Mouse (Mus musculus) myocyte (in vitro differentiated cells): Measurements from ENCODE around the gene Hikeshi. TPM values are rescaled to one million over a fixed set of nuclear protein-coding genes. Genes with fewer than 3 reads are reported as not detected.

ENCODE experiments used
- H3K27me3 ChIP-seq: one replicate; pipeline ENCODE4 v1.6.1; 2011; ENCODE audit not compliant: control insufficient read depth, insufficient read depth, insufficient read length
- H3K36me3 ChIP-seq: one replicate; pipeline ENCODE4 v1.6.1; 2011; ENCODE audit not compliant: control insufficient read depth, insufficient read depth
- H3K4me2 ChIP-seq: one replicate; pipeline ENCODE4 v1.6.1; 2011; ENCODE audit warnings: low read depth, control low read depth
- H3K4me3 ChIP-seq: one replicate; pipeline ENCODE4 v1.5.1; 2011; ENCODE audit warnings: mild to moderate bottlenecking, control low read depth, moderate library complexity
- H3K79me2 ChIP-seq: one replicate; pipeline ENCODE4 v1.6.1; 2011; ENCODE audit not compliant: control insufficient read depth, insufficient read depth
- H3ac ChIP-seq: one replicate; pipeline ENCODE4 v1.6.1; 2011; ENCODE audit not compliant: control insufficient read depth, insufficient read length
- CEBPB ChIP-seq: IDR thresholded peaks from 2 replicates; pipeline ENCODE4 v1.6.1; 2011; ENCODE audit warnings: mild to moderate bottlenecking, moderate library complexity; ENCODE audit not compliant: poor library complexity, insufficient read depth, severe bottlenecking
- E2F4 ChIP-seq: IDR thresholded peaks from one replicate; pipeline ENCODE4 v1.6.1; 2011; ENCODE audit warnings: mild to moderate bottlenecking, control low read depth, moderate library complexity; ENCODE audit not compliant: insufficient read depth
- MAX ChIP-seq: IDR thresholded peaks from one replicate; pipeline ENCODE4 v1.6.1; 2011; ENCODE audit warnings: low read depth, mild to moderate bottlenecking, control low read depth
- MYOD1 ChIP-seq, 3 experiments: IDR thresholded peaks; one replicate each; pipeline ENCODE4 v1.6.1; 2011; ENCODE audit warnings: control low read depth in 2 of 3, low read depth in 2 of 3, mild to moderate bottlenecking in 2 of 3, moderate library complexity in 1 of 3; ENCODE audit not compliant: insufficient read length in 2 of 3, control insufficient read depth in 1 of 3
- MYOG ChIP-seq, 3 experiments: IDR thresholded peaks; one replicate each; pipeline ENCODE4 v1.6.1; 2011; ENCODE audit warnings: control low read depth in 2 of 3, low read depth in 2 of 3, mild to moderate bottlenecking in 2 of 3; ENCODE audit not compliant: insufficient read length in 2 of 3, control insufficient read depth in 1 of 3, insufficient read depth in 1 of 3
- POLR2A ChIP-seq: IDR thresholded peaks from one replicate; pipeline ENCODE4 v1.6.1; 2011; ENCODE audit warnings: low read depth, mild to moderate bottlenecking, control low read depth, moderate library complexity; ENCODE audit not compliant: insufficient read length
- POLR2AphosphoS2 ChIP-seq: IDR thresholded peaks from one replicate; pipeline ENCODE4 v1.6.1; 2011; ENCODE audit warnings: low read depth, control low read depth; ENCODE audit not compliant: insufficient read length
- REST ChIP-seq: IDR thresholded peaks from one replicate; pipeline ENCODE4 v1.6.1; 2011; ENCODE audit warnings: mild to moderate bottlenecking, control low read depth, moderate library complexity; ENCODE audit not compliant: insufficient read depth, insufficient read length
- SRF ChIP-seq: IDR thresholded peaks from one replicate; pipeline ENCODE4 v1.6.1; 2011; ENCODE audit warnings: low read depth; ENCODE audit not compliant: control insufficient read depth, insufficient read length
- TCF12 ChIP-seq: IDR thresholded peaks from one replicate; pipeline ENCODE4 v1.6.1; 2011; ENCODE audit warnings: mild to moderate bottlenecking, control low read depth; ENCODE audit not compliant: poor library complexity, insufficient read depth, severe bottlenecking
- TCF3 ChIP-seq: IDR thresholded peaks from one replicate; pipeline ENCODE4 v1.6.1; 2011; ENCODE audit warnings: low read depth, control low read depth; ENCODE audit not compliant: insufficient read length
- USF1 ChIP-seq: IDR thresholded peaks from one replicate; pipeline ENCODE4 v1.6.1; 2011; ENCODE audit warnings: low read depth, mild to moderate bottlenecking, control low read depth, moderate library complexity
- polyA plus RNA-seq: library from polyadenylated mRNA; unstranded; fragments of >200 nt; fragmentation: generic; extraction: Trizol; gene quantifications from one replicate; pipeline ENCODE4 v1.2.1, GENCODE M21; 2012; ENCODE audit warnings: missing spikeins

Gene Hikeshi
- polyA plus RNA-seq, 1 experiment = 59.5 TPM

- Histone ChIP-seq H3K4me2 (no peak overlapping the region), H3K27me3 (no peaks in the 10 kb centered on the region), H3K79me2 (no peaks in the 10 kb centered on the region), H3ac (no peak overlapping the region), H3K4me3 (no peak overlapping the region), H3K36me3 (no peaks in the 10 kb centered on the region)
- TF ChIP-seq POLR2A (no peak), POLR2AphosphoS2 (no peak), MYOD1 (IDR thresholded peaks at IDR 0.05; ENCODE audit: control insufficient read depth in 1 of 3, insufficient read length in 2 of 3, low read depth in 2 of 3) (no peak), SRF (no peak)
Observed at GRCm38 (mm10) chr7:89891412-89891811, 49.6 kb downstream of the Hikeshi start.

GRCm38 (mm10) chr7:89884551-89884950 lies 56.5 kb downstream of the Hikeshi start:
- Histone ChIP-seq H3K27me3 (no peaks in the 10 kb centered on the region), H3K79me2 (no peaks in the 10 kb centered on the region), H3K4me3 (no peak overlapping the region), H3K4me2 (no peak overlapping the region), H3K36me3 (no peaks in the 10 kb centered on the region), H3ac (no peak overlapping the region)
- TF ChIP-seq E2F4 = no peak
- no peak for TF ChIP-seq TCF12
- no peak for TF ChIP-seq SRF
- TF ChIP-seq REST = no peak
- no peak for TF ChIP-seq MYOG (IDR thresholded peaks at IDR 0.05; ENCODE audit: control insufficient read depth in 1 of 3, insufficient read depth in 1 of 3, insufficient read length in 2 of 3, low read depth in 2 of 3)
- TF ChIP-seq MYOD1 (IDR thresholded peaks at IDR 0.05; ENCODE audit: control insufficient read depth in 1 of 3, insufficient read length in 2 of 3, low read depth in 2 of 3) = no peak
- no peak for TF ChIP-seq POLR2AphosphoS2
- TF ChIP-seq CEBPB = no peak
- no peak for TF ChIP-seq USF1
- TF ChIP-seq POLR2A = no peak
- TF ChIP-seq TCF3 = no peak
- TF ChIP-seq MAX = no peak

GRCm38 (mm10) chr7:89879686-89880085 lies 61.3 kb downstream of the Hikeshi start:
- no peak overlapping the region for H3K4me3 ChIP-seq
- no peaks in the 10 kb centered on the region for H3K79me2 ChIP-seq
- no peak overlapping the region for H3K4me2 ChIP-seq
- H3K36me3 ChIP-seq = no peaks in the 10 kb centered on the region
- H3K27me3 ChIP-seq = no peaks in the 10 kb centered on the region
- H3ac ChIP-seq = no peak overlapping the region
- TF ChIP-seq USF1 (no peak), POLR2A (no peak), MYOG (IDR thresholded peaks at IDR 0.05; ENCODE audit: control insufficient read depth in 1 of 3, insufficient read depth in 1 of 3, insufficient read length in 2 of 3, low read depth in 2 of 3) (no peak), CEBPB (no peak), MYOD1 (IDR thresholded peaks at IDR 0.05; ENCODE audit: control insufficient read depth in 1 of 3, insufficient read length in 2 of 3, low read depth in 2 of 3) (no peak), REST (no peak)

Other genes with a start within 250 kb of the Hikeshi start
- not detected for gene Ccdc81, start 37.6 kb downstream of the Hikeshi start, polyA plus RNA-seq
- 25.7 TPM for gene Eed, start 39.8 kb upstream of the Hikeshi start, polyA plus RNA-seq
- 40.1 TPM for gene Picalm, start 189.0 kb upstream of the Hikeshi start, polyA plus RNA-seq